Mouse (Mus musculus) embryonic facial prominence, embryonic 10.5 days (tissue): ENCODE results near the gene Fcho2. TPM values are rescaled to one million over a fixed set of nuclear protein-coding genes. Genes with fewer than 3 reads are reported as not detected.
A peak's percentile ranks its signal among the peaks of the same experiment; 100 is the strongest.

Experiments
- DNase-seq: peaks from one replicate; pipeline ENCODE4 v3.0.0-alpha.2; 2017; ENCODE audit warnings: low spot score
- H3K27ac ChIP-seq: fragments of 300-500 bp; sonication (generic); replicated peaks from 2 replicates; pipeline ENCODE4 v1.5.1; 2016; ENCODE audit warnings: mild to moderate bottlenecking
- H3K27me3 ChIP-seq: fragments of 300-500 bp; sonication (generic); replicated peaks from 2 replicates; pipeline ENCODE4 v1.6.1; 2016; ENCODE audit warnings: low read depth, mild to moderate bottlenecking; ENCODE audit not compliant: poor library complexity, severe bottlenecking
- H3K36me3 ChIP-seq: fragments of 300-500 bp; sonication (generic); replicated peaks from 2 replicates; pipeline ENCODE4 v1.6.1; 2016; ENCODE audit warnings: mild to moderate bottlenecking, moderate library complexity
- H3K4me1 ChIP-seq: fragments of 300-500 bp; sonication (generic); 2 replicates; pipeline ENCODE4 v1.6.1; 2016
- H3K4me3 ChIP-seq: fragments of 300-500 bp; sonication (generic); 2 replicates; pipeline ENCODE4 v1.5.1; 2016; ENCODE audit warnings: mild to moderate bottlenecking, moderate library complexity
- H3K9me3 ChIP-seq: fragments of 300-500 bp; sonication (generic); 2 replicates; pipeline ENCODE4 v1.6.1; 2016; ENCODE audit warnings: mild to moderate bottlenecking
- WGBS: fragments of 180-500 bp; shearing (Covaris S2); methylation state at CpG from one replicate; pipeline ENCODE4 v1.1.7; 2016; 5-methylcytosine and 5-hydroxymethylcytosine counted together
- polyA plus RNA-seq: library from polyadenylated mRNA; unstranded; fragments of >200 nt; fragmentation: Nextera tagmentation; extraction: Ambion mirVana; gene quantifications from 2 replicates; pipeline ENCODE4 v1.2.1, GENCODE M21; 2016

The Fcho2 gene
- polyA plus RNA-seq, 1 experiment from 2014 or later = 35.7 TPM

GRCm38 (mm10) chr13:98700661-98701308 lies 114.5 kb downstream of the Fcho2 start:
- H3K27me3 ChIP-seq = peaks cover 23% of the 10 kb centered on the region
- H3K4me1 ChIP-seq = peaks cover 25% of the 10 kb centered on the region
- 62% methylated on average over 10 of the region's 10 CpGs for WGBS
- H3K9me3 ChIP-seq = no peaks in the 10 kb centered on the region
- H3K27ac ChIP-seq = no peak overlapping the region
- no peaks in the 10 kb centered on the region for H3K36me3 ChIP-seq
- no peak overlapping the region for H3K4me3 ChIP-seq
- no peak for DNase-seq

- no peak overlapping the region for H3K4me3 ChIP-seq
- no peaks in the 10 kb centered on the region for H3K9me3 ChIP-seq
- H3K36me3 ChIP-seq = no peaks in the 10 kb centered on the region
- DNase-seq = no peak
- 87% methylated on average over 5 of the region's 5 CpGs for WGBS
- H3K27ac ChIP-seq = no peak overlapping the region
- H3K27me3 ChIP-seq = peaks cover 31% of the 10 kb centered on the region
- H3K4me1 ChIP-seq = peaks cover 32% of the 10 kb centered on the region
Measured at GRCm38 (mm10) chr13:98699982-98700540, 115.2 kb downstream of the Fcho2 start.

DNA sequence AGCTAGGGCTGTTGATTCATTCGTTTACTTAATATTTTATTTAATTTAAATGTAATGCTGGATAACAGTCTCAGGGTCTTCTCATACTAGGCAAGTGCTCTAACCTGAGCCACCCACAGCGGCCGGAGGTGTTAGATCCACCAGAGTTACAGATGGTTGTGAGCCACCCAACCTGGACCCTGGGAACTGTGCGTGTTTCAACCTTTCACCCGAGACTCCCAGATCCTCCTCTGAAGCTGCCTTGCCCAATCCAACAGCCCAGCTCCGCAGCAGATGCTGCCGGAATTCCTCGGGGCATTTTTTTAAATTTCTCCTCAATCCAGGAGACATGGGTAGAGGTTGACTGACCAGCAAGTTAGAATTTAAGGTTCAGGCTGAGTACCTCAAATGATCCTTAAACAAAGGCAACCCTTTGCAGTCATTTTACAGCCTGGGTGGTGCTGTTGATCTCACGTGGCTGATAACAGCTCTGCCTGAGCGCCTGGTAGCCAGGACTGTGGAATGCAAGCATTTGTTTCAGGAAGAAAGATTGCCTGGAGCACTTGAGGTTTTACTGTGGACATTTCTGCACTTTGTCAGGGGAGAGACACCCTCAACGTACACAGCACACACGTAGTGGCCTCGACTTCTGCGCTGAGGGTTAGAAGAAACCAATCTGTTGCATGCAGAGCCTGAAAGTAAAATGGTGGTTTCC lies 116.1 kb downstream of the Fcho2 start:
- Histone ChIP-seq H3K4me1 (peaks cover 38% of the 10 kb centered on the region), H3K9me3 (no peaks in the 10 kb centered on the region), H3K36me3 (no peaks in the 10 kb centered on the region), H3K27me3 (peaks cover 39% of the 10 kb centered on the region), H3K4me3 (no peak overlapping the region), H3K27ac (no peak overlapping the region; the same call in 1 of the 2 replicates)
- 71% methylated on average over 14 of the region's 14 CpGs for WGBS
- no peak for DNase-seq

DNA sequence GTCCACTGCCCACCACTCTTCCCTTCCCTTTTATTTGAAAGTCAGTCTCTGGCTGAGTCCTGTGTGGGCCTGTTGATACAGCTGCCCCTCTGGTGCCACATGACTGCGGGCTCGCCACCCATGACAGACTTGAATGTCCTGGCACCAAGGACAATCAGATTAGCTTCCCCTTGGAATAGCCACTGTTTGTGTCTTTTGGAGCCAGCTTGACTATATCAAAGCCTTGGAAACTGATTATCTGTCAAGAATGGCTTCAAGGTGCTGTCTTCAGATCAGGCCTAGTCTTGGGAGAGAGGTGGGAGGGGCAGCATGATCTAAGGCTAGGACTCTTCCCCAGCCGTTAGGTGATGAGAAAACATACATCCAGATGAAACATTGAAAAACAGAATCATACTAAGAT lies 118.5 kb downstream of the Fcho2 start:
- Histone ChIP-seq H3K9me3 (no peaks in the 10 kb centered on the region), H3K36me3 (no peaks in the 10 kb centered on the region), H3K4me3 (no peak overlapping the region), H3K27me3 (peaks cover 64% of the 10 kb centered on the region), H3K4me1 (peaks cover 38% of the 10 kb centered on the region), H3K27ac (no peak overlapping the region)
- 95% methylated on average over 3 of the region's 3 CpGs for WGBS
- no peak for DNase-seq

- Histone ChIP-seq H3K4me1 (peaks cover 28% of the 10 kb centered on the region), H3K4me3 (peak overlapping the region; percentile 57; the same call in 1 of the 2 replicates), H3K27me3 (peaks cover 68% of the 10 kb centered on the region), H3K27ac (no peak overlapping the region), H3K9me3 (no peaks in the 10 kb centered on the region), H3K36me3 (no peaks in the 10 kb centered on the region)
- DNase-seq = no peak
- WGBS = 51% methylated on average over 2 of the region's 2 CpGs
Measured at GRCm38 (mm10) chr13:98695546-98695945, 119.7 kb downstream of the Fcho2 start.

GRCm38 (mm10) chr13:98694773-98695314 lies 120.4 kb downstream of the Fcho2 start, which contains the start of gene Tmem171:
Gene Tmem171 (minus strand): TSS chr13:98694834.
- Histone ChIP-seq H3K9me3 (no peaks in the 10 kb centered on the region), H3K4me1 (peaks cover 22% of the 10 kb centered on the region), H3K36me3 (no peaks in the 10 kb centered on the region), H3K27ac (peak within 1 kb of the TSS; percentile 71), H3K4me3 (peak within 1 kb of the TSS; percentile 57), H3K27me3 (peaks cover 62% of the 10 kb centered on the region)
- 4% methylated on average over 44 of the region's 44 CpGs for WGBS
- DNase-seq = peak; percentile 43

DNA sequence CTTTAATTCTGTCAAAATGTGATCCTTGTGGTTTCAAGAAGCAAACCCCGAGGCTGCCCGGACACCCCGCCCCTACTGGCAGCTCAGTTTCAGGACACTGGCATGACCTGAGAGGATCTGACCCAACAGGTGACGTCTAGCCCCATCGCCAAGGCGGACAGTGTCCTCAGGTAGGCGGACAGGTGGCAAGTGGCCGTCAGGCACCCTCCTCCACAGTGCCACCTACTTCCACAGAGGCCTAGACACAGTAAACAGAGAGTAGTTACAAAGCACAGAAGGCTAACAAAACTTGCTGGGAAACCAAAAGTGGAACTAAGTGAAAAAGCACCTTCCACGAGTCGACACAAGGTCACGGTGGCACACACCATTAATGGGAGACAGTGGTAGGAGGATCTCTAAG lies 121.9 kb downstream of the Fcho2 start:
- H3K4me1 ChIP-seq = peaks cover 15% of the 10 kb centered on the region
- peaks cover 60% of the 10 kb centered on the region for H3K27me3 ChIP-seq
- no peak overlapping the region for H3K27ac ChIP-seq
- no peak for DNase-seq
- 89% methylated on average over 11 of the region's 11 CpGs for WGBS
- H3K36me3 ChIP-seq = no peaks in the 10 kb centered on the region
- H3K9me3 ChIP-seq = no peaks in the 10 kb centered on the region
- no peak overlapping the region for H3K4me3 ChIP-seq

GRCm38 (mm10) chr13:98691956-98692515 lies 123.2 kb downstream of the Fcho2 start:
- 92% methylated on average over 13 of the region's 13 CpGs for WGBS
- DNase-seq = no peak

DNA sequence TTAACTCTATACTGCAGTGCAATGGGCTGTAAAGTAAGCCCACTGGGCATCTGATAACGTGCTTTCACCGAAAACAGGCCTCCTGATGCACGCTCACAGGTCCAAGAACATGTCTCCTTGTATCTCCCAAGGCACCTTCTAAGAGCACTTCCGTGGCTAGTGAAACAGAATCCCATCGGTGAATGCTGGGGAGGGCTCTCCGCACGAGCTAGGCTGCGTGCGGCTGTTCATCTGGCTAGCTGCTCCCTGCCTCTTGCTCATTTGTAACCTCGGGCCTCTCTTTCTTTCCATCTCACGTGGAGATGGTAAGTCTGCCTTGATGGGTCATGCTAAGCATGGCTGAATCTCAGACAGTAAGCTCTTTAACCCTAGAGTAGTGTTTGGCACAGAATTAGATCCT lies 124.4 kb downstream of the Fcho2 start:
- 87% methylated on average over 11 of the region's 11 CpGs for WGBS
- Histone ChIP-seq H3K9me3 (no peaks in the 10 kb centered on the region), H3K27me3 (peaks cover 45% of the 10 kb centered on the region), H3K4me1 (peaks cover 23% of the 10 kb centered on the region), H3K36me3 (no peaks in the 10 kb centered on the region), H3K4me3 (no peak overlapping the region), H3K27ac (no peak overlapping the region)
- no peak for DNase-seq

More at GRCm38 (mm10) chr13:98691956-98692515, 123.2 kb downstream of the Fcho2 start:
- no peaks in the 10 kb centered on the region for H3K36me3 ChIP-seq
- peaks cover 23% of the 10 kb centered on the region for H3K4me1 ChIP-seq
- peaks cover 56% of the 10 kb centered on the region for H3K27me3 ChIP-seq
- H3K4me3 ChIP-seq = no peak overlapping the region
- H3K27ac ChIP-seq = no peak overlapping the region
- no peaks in the 10 kb centered on the region for H3K9me3 ChIP-seq

- H3K4me3 ChIP-seq = no peak overlapping the region
- no peak overlapping the region for H3K27ac ChIP-seq
- H3K4me1 ChIP-seq = peaks cover 12% of the 10 kb centered on the region
- peaks cover 34% of the 10 kb centered on the region for H3K27me3 ChIP-seq
- H3K9me3 ChIP-seq = no peaks in the 10 kb centered on the region
- DNase-seq = no peak
- no peaks in the 10 kb centered on the region for H3K36me3 ChIP-seq
- WGBS = 74% methylated on average over 11 of the region's 11 CpGs
Measured at GRCm38 (mm10) chr13:98689605-98690290, 125.5 kb downstream of the Fcho2 start.

DNA sequence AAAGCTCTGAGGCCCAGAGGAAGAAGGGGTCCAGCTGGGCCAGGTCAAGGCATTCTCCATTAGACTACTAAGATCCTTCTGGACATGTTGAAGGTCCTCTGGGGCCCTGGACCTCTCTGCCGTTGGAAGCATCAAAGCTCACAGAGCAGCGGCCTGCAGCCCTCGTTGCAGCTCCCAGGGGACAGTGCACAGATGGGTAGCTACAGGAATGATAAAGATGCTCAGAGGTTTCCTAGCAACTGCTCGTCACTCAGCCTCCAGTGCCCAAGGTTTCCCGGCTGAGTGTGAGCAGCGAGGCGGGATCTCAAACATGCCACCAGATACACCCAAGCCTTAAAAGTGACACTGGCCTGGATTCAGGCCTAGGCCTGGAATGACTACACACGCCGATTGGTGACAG lies 127.3 kb downstream of the Fcho2 start:
- H3K27ac ChIP-seq = no peak overlapping the region
- DNase-seq = no peak
- WGBS = 66% methylated on average over 9 of the region's 9 CpGs

More for the DNA sequence above, 127.3 kb downstream of the Fcho2 start:
- Histone ChIP-seq H3K4me1 (peaks cover 9% of the 10 kb centered on the region; the same call in 1 of the 2 replicates), H3K4me3 (no peak overlapping the region), H3K9me3 (no peaks in the 10 kb centered on the region), H3K27me3 (peaks cover 16% of the 10 kb centered on the region), H3K36me3 (no peaks in the 10 kb centered on the region)
